Mouse (Mus musculus) hindbrain, postnatal 0 days (tissue): ENCODE measurements around the gene Zfp523. TPM values are rescaled to one million over a fixed set of nuclear protein-coding genes. Genes with fewer than 3 reads are reported as not detected.

Source experiments
- ATAC-seq: fragments of 200-750 bp; cut with Nextera tagmentation; 2 replicates; pipeline ENCODE4 v1.8.0; 2017; ENCODE audit warnings: mild to moderate bottlenecking, moderate TSS enrichment, moderate library complexity
- DNase-seq: peaks from one replicate; pipeline ENCODE4 v3.0.0-alpha.2; 2015; ENCODE audit warnings: low spot score
- H3K27ac ChIP-seq: fragments of 300-500 bp; sonication (generic); 2 replicates; pipeline ENCODE4 v1.5.1; 2014; ENCODE audit warnings: mild to moderate bottlenecking
- H3K27me3 ChIP-seq: fragments of 300-500 bp; sonication (generic); 2 replicates; pipeline ENCODE4 v1.6.1; 2014; ENCODE audit warnings: low read length, mixed read lengths; ENCODE audit not compliant: insufficient read depth
- H3K36me3 ChIP-seq: fragments of 300-500 bp; sonication (generic); 2 replicates; pipeline ENCODE4 v1.6.1; 2014; ENCODE audit warnings: low read length, mixed read lengths; ENCODE audit not compliant: insufficient read depth
- H3K4me1 ChIP-seq: fragments of 300-500 bp; sonication (generic); 2 replicates; pipeline ENCODE4 v1.6.1; 2014; ENCODE audit warnings: antibody characterized with exemption, low read length, mixed read lengths; ENCODE audit not compliant: insufficient read depth
- H3K4me2 ChIP-seq: fragments of 300-500 bp; sonication (generic); 2 replicates; pipeline ENCODE4 v1.6.1; 2014; ENCODE audit warnings: low read depth, mild to moderate bottlenecking, low read length, moderate library complexity, mixed read lengths
- H3K4me3 ChIP-seq: fragments of 300-500 bp; sonication (generic); 2 replicates; pipeline ENCODE4 v1.5.1; 2014; ENCODE audit warnings: low read length
- H3K9ac ChIP-seq: fragments of 300-500 bp; sonication (generic); replicated peaks from 2 replicates; pipeline ENCODE4 v1.6.1; 2014; ENCODE audit warnings: mild to moderate bottlenecking, low read length, moderate library complexity, mixed read lengths
- H3K9me3 ChIP-seq: fragments of 300-500 bp; sonication (generic); 2 replicates; pipeline ENCODE4 v1.6.1; 2016; ENCODE audit warnings: low read length, mixed read lengths
- CTCF ChIP-seq: IDR thresholded peaks from 2 replicates; pipeline ENCODE4 v1.5.1; 2016; ENCODE audit warnings: antibody characterized with exemption, control low read depth, low read depth
- WGBS: fragments of 180-500 bp; shearing (Covaris S2); extraction: QIAGEN DNeasy Blood & Tissue Kit; methylation state at CpG from one replicate; pipeline ENCODE4 v1.1.7; 2014; 5-methylcytosine and 5-hydroxymethylcytosine counted together
- polyA plus RNA-seq: library from polyadenylated mRNA; unstranded; fragments of >200 nt; fragmentation: Nextera tagmentation; extraction: Ambion mirVana; gene quantifications from 2 replicates; pipeline ENCODE4 v1.2.1, GENCODE M21; 2015
- total RNA-seq: library from RNA; depleted of rRNA; stranded (reverse); fragments of >200 nt; gene quantifications from 2 replicates; pipeline ENCODE4 v1.2.3, GENCODE M21; 2014; rRNA removed

Zfp523 gene
- total RNA-seq = 76.0 and 78.3 TPM in 2 replicates
- 37.7 and 39.3 TPM in 2 replicates for polyA plus RNA-seq

- H3K27ac ChIP-seq = peak within 1 kb of the TSS; percentile 92
- H3K4me1 ChIP-seq = peaks cover 4% of the 10 kb centered on the region; the same call in 1 of the 2 replicates
- no peaks in the 10 kb centered on the region for H3K36me3 ChIP-seq
- TF ChIP-seq CTCF = no peak; the same call in 1 of the 2 replicates
- peak within 1 kb of the TSS; percentile 98 for H3K9ac ChIP-seq
- H3K27me3 ChIP-seq = no peaks in the 10 kb centered on the region
- WGBS = under 1% methylated on average over 77 of the region's 82 CpGs
- peak within 1 kb of the TSS; percentile 87 for H3K4me2 ChIP-seq
- peak within 1 kb of the TSS; percentile 85 for H3K4me3 ChIP-seq
- DNase-seq (peak; percentile 96), ATAC-seq (peak; percentile 90)
- no peaks in the 10 kb centered on the region for H3K9me3 ChIP-seq
Observed at GRCm38 (mm10) chr17:28176775-28177539, at the start of gene Zfp523. Zfp523 (plus strand) TSS chr17:28177129.

- Histone ChIP-seq H3K4me1 (no peaks in the 10 kb centered on the region), H3K27me3 (no peaks in the 10 kb centered on the region), H3K9ac (no peak overlapping the region), H3K9me3 (no peaks in the 10 kb centered on the region), H3K4me2 (no peak overlapping the region), H3K27ac (no peak overlapping the region), H3K4me3 (no peak overlapping the region), H3K36me3 (no peaks in the 10 kb centered on the region)
- WGBS = 93% methylated on average over 5 of the region's 5 CpGs
- TF ChIP-seq CTCF = no peak
- ATAC-seq (no peak), DNase-seq (no peak)
Observed at GRCm38 (mm10) chr17:28129796-28130195, 47.1 kb upstream of the Zfp523 start.

- no peak for DNase-seq
- H3K9ac ChIP-seq = no peak overlapping the region
- no peak for ATAC-seq
- H3K36me3 ChIP-seq = no peaks in the 10 kb centered on the region
- no peaks in the 10 kb centered on the region for H3K4me1 ChIP-seq
- H3K4me3 ChIP-seq = no peak overlapping the region
- H3K27me3 ChIP-seq = no peaks in the 10 kb centered on the region
- no peak overlapping the region for H3K4me2 ChIP-seq
- H3K27ac ChIP-seq = no peak overlapping the region
- no peak for TF ChIP-seq CTCF
- 69% methylated on average over 5 of the region's 5 CpGs for WGBS
- H3K9me3 ChIP-seq = no peaks in the 10 kb centered on the region
Observed at GRCm38 (mm10) chr17:28130391-28131125, 46.4 kb upstream of the Zfp523 start.

DNA sequence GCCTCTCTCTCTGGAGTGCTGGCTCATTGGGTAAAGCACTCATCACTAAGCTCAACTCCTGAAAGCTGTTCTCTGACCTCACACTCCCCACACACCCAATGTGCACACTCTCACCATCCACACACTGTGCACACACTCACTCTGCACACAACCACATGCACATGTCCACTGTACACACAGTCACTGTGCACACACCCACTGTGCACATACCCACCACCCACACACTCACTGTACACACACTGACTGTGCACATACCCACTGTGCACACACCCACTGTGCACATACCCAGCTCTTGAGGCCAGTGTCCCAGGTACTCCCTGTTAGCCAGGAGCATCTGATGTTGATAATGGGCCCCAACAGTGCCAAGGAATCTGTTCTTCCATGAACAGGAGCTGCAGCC is 45.8 kb upstream of the Zfp523 start:
- Histone ChIP-seq H3K9me3 (no peaks in the 10 kb centered on the region), H3K4me3 (no peak overlapping the region), H3K9ac (no peak overlapping the region), H3K27me3 (no peaks in the 10 kb centered on the region), H3K4me2 (no peak overlapping the region), H3K27ac (no peak overlapping the region), H3K36me3 (no peaks in the 10 kb centered on the region), H3K4me1 (no peaks in the 10 kb centered on the region)
- ATAC-seq = no peak
- TF ChIP-seq CTCF = no peak
- DNase-seq = no peak

DNA sequence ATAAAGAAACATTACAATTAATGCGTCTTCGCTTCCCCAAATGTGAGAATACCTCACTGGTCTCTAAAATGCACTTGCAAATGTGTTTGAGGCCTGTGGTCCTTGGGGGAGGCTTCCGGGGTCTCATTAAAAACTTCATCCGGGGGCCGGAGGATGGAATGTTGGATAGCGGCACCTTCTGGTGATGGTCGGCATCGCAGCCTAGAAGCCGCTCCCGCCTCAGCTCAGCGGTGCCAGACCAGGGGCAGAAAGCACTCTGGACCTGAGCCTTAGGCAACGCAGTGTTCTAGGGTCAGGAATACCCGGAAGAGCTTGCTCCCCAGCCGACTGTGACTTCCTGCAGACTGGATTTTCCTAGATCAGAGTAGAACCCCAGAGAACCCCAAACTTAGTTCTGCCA is 43.7 kb upstream of the Zfp523 start:
- Histone ChIP-seq H3K36me3 (no peaks in the 10 kb centered on the region), H3K27ac (no peak overlapping the region), H3K27me3 (no peaks in the 10 kb centered on the region), H3K4me2 (peak overlapping the region; percentile 8; the same call in 1 of the 2 replicates), H3K9me3 (no peaks in the 10 kb centered on the region), H3K9ac (no peak overlapping the region), H3K4me3 (no peak overlapping the region), H3K4me1 (no peaks in the 10 kb centered on the region)
- ATAC-seq (no peak; the same call in 1 of the 2 replicates), DNase-seq (peak; percentile 80)
- peak; percentile 88 for TF ChIP-seq CTCF
- WGBS = 6% methylated on average over 14 of the region's 14 CpGs

DNA sequence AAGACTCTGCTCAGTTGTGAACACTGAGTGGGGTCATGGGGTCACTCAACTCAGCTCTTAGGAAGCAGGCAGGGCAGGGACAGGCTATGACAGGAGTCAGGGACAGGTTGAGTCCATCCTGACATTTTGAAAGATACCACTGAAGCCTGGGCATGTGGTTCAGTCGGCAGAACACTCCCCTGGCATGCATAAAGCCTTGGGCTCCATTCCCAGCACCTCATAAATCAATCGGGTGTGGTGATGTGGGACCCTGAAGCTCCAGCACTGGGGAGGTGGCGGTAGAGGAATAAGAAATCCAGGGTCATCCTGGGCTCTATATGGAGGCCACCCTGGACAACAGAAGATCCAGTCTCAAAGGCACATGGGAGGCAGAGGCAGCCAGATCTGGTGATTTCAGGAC is 41.4 kb upstream of the Zfp523 start:
- H3K4me2 ChIP-seq = no peak overlapping the region
- no peak overlapping the region for H3K9ac ChIP-seq
- H3K9me3 ChIP-seq = no peaks in the 10 kb centered on the region
- 75% methylated on average over 3 of the region's 3 CpGs for WGBS
- H3K27ac ChIP-seq = no peak overlapping the region
- no peak for ATAC-seq
- H3K4me1 ChIP-seq = no peaks in the 10 kb centered on the region
- no peak for DNase-seq
- no peaks in the 10 kb centered on the region for H3K36me3 ChIP-seq
- no peak for TF ChIP-seq CTCF
- H3K4me3 ChIP-seq = no peak overlapping the region
- H3K27me3 ChIP-seq = no peaks in the 10 kb centered on the region
